Mouse (Mus musculus) cortical plate, adult 2 months (tissue): Measurements from ENCODE around the gene Slc17a8. TPM values are rescaled to one million over a fixed set of nuclear protein-coding genes. Genes with fewer than 3 reads are reported as not detected.

Source experiments
- H3K27ac ChIP-seq: fragments of 200-500 bp; 2 replicates; pipeline ENCODE4 v1.5.1; 2012; ENCODE audit warnings: low read length, control low read depth, inconsistent platforms; ENCODE audit not compliant: insufficient read depth
- H3K4me1 ChIP-seq: fragments of 200-500 bp; 2 replicates; pipeline ENCODE4 v1.6.1; 2011; ENCODE audit warnings: low read length; ENCODE audit not compliant: control insufficient read depth, insufficient read depth
- H3K4me3 ChIP-seq: fragments of 200-500 bp; 2 replicates; pipeline ENCODE4 v1.5.1; 2011; ENCODE audit warnings: mild to moderate bottlenecking, low read length, control low read depth; ENCODE audit not compliant: insufficient read depth
- CTCF ChIP-seq: fragments of 200-500 bp; IDR thresholded peaks from 2 replicates; pipeline ENCODE4 v1.5.1; 2011; ENCODE audit warnings: mild to moderate bottlenecking, control low read depth, low read length; ENCODE audit not compliant: insufficient read depth; ENCODE audit errors: extremely low read depth
- POLR2A ChIP-seq: fragments of 200-500 bp; IDR thresholded peaks from 2 replicates; pipeline ENCODE4 v1.6.1; 2011; ENCODE audit warnings: mild to moderate bottlenecking, low read length, control low read depth; ENCODE audit not compliant: insufficient read depth; ENCODE audit errors: extremely low read depth
- polyA plus RNA-seq: library from polyadenylated mRNA; depleted of rRNA; stranded (reverse); fragments of >200 nt; gene quantifications from 2 replicates; pipeline ENCODE4 v1.2.3, GENCODE M21; 2012

Gene Slc17a8
- polyA plus RNA-seq, 1 experiment = 1.1 TPM

- TF ChIP-seq POLR2A (no peak), CTCF (peak; percentile 58)
- H3K4me1 ChIP-seq = no peaks in the 10 kb centered on the region
- H3K27ac ChIP-seq = no peak overlapping the region
- H3K4me3 ChIP-seq = no peak overlapping the region
Observed at GRCm38 (mm10) chr10:89635018-89635417, 14.0 kb upstream of the Slc17a8 start.

GRCm38 (mm10) chr10:89633736-89634426, 12.8 kb upstream of the Slc17a8 start:
- H3K4me1 ChIP-seq = no peaks in the 10 kb centered on the region
- no peak overlapping the region for H3K27ac ChIP-seq
- TF ChIP-seq POLR2A (no peak), CTCF (no peak)
- H3K4me3 ChIP-seq = no peak overlapping the region

GRCm38 (mm10) chr10:89633121-89633520, 12.1 kb upstream of the Slc17a8 start:
- Histone ChIP-seq H3K4me3 (no peak overlapping the region), H3K4me1 (no peaks in the 10 kb centered on the region), H3K27ac (no peak overlapping the region)
- no peak for TF ChIP-seq CTCF
- no peak for TF ChIP-seq POLR2A

- TF ChIP-seq CTCF = no peak
- TF ChIP-seq POLR2A = no peak
- no peak overlapping the region for H3K27ac ChIP-seq
- no peak overlapping the region for H3K4me3 ChIP-seq
- H3K4me1 ChIP-seq = no peaks in the 10 kb centered on the region
Observed at GRCm38 (mm10) chr10:89631831-89632230, 10.8 kb upstream of the Slc17a8 start.

DNA sequence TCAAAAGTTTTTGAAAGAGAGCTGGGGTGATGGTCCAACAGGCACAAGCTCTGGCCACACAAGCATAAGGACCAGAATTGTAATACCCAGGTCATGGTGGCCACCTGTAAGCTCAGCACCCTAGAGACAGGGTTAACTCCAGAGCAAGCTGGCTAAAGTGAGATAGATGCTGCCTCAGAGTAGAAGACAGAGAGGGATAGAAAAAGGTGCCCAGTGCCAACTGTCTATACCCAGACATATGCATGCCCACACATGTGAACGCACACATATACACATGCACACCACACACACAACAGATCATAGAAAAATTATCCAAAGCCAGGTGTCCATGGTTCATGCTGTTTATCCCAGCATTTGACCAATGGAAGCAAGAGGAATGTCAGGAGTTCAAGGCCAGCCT, 9.5 kb upstream of the Slc17a8 start:
- no peak for TF ChIP-seq POLR2A
- no peak for TF ChIP-seq CTCF
- Histone ChIP-seq H3K4me1 (no peaks in the 10 kb centered on the region), H3K27ac (no peak overlapping the region), H3K4me3 (no peak overlapping the region)

- Histone ChIP-seq H3K27ac (no peak overlapping the region), H3K4me1 (no peaks in the 10 kb centered on the region), H3K4me3 (no peak overlapping the region)
- TF ChIP-seq POLR2A = no peak
- peak; percentile 62; the same call in 1 of the 2 replicates for TF ChIP-seq CTCF
Observed at GRCm38 (mm10) chr10:89630052-89630451, 9.0 kb upstream of the Slc17a8 start.

DNA sequence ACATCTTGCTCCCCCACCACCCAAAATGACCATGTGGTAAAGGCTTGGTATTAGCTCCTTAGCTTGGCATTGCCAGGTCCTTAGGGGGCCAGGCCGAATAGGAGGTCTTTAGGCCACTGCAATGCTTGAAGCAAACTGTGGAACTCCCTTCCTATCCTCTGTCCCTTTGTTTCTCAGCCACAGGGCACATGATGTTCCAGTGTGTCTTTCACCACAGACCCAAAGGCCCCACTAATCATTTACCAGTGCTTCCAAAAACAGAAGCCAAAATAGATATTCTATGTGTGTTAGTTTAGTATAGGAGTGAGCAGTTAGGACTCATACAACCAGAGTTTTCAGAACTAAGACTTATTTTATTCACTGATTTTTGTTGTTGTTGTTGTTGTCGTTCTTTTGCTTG, 5.7 kb upstream of the Slc17a8 start:
- Histone ChIP-seq H3K27ac (no peak overlapping the region), H3K4me3 (no peak overlapping the region), H3K4me1 (no peaks in the 10 kb centered on the region)
- TF ChIP-seq CTCF (no peak), POLR2A (no peak)

GRCm38 (mm10) chr10:89624196-89624595, 3.1 kb upstream of the Slc17a8 start:
- Histone ChIP-seq H3K27ac (no peak overlapping the region), H3K4me1 (no peaks in the 10 kb centered on the region), H3K4me3 (no peak overlapping the region)
- TF ChIP-seq POLR2A (no peak), CTCF (no peak)

DNA sequence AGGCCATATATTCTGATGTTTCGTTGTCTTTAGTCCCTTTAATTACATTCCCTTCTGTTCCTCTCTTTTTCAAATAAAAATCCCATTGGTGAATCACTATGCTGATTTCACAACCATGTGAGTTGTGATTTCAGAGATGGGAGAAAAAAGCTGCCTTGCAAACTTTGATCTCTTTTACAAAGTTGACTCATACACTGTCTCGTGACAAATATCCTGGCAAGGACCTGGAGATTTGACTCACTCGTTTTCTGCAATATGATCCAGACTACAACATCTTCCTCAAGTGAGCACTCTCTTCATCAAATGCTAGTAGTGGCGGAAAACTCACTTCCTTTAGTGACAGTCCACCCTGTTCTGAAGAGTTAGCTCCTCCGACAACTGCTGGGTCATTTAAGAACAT, 21.7 kb downstream of the Slc17a8 start:
- Histone ChIP-seq H3K4me3 (no peak overlapping the region), H3K27ac (no peak overlapping the region), H3K4me1 (no peaks in the 10 kb centered on the region)
- TF ChIP-seq CTCF (no peak), POLR2A (no peak)

GRCm38 (mm10) chr10:89597275-89597674, 23.8 kb downstream of the Slc17a8 start:
- no peak for TF ChIP-seq CTCF
- TF ChIP-seq POLR2A = no peak
- Histone ChIP-seq H3K4me3 (no peak overlapping the region), H3K27ac (no peak overlapping the region), H3K4me1 (no peaks in the 10 kb centered on the region)
